Mouse (Mus musculus) thymus, postnatal 10 days (tissue): ENCODE measurements around the gene Prkar1b.
A peak's percentile ranks its signal among the peaks of the same experiment; 100 is the strongest.

Experiments
- DNase-seq, 2 experiments: peaks; one replicate each; pipeline ENCODE4 v3.0.0; 2021; ENCODE audit warnings: low spot score in 2 of 2

Prkar1b gene

DNA sequence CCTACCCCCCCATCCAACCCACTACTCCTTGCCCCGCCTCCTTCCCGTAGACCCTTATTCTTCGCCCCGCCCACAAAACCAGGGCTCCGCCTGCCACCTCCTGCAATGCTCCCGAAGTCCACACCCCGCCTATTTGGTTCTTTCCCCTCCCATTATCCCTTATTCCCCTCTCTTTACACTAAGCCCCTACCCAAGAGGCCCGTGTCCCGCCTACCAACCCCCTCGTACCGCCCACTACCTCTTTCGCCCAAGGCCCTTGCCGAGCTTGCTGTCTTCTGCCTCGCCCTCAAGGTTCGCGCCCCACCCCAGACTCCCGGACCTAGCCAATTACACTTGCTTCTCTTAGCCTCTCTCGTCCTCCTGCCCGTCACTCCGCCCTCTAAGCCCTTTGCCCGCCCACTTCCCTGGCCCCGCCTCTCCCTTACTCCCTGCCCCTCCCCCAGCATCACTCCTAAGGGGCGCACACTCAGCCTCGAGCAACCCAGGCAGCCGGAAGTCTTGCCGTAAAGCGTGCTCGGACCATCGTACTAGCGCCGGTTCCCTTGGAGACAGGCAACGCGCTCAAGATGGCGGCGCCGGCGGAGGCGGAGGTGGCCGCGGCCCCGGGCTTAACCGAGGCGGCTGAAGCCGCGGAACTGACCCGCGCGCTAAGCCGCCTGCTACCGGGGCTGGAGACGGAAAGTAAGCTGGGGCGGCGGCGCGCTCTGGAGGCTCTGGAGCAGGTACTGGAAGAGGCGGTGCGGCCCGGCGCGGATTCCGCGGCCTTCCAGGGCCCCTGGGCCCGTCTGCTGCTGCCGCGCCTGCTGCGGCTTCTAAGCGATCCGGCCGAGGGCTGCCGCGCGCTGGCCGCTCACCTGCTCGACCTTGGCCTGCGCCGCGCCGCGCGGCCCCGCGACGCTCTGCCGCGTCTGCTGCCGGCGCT lies at the start of gene Prkar1b, which contains the start of gene Dnaaf5:
Gene Prkar1b (minus strand): TSS at position 321 of the 922 bp plus-strand sequence.
Gene Dnaaf5 (plus strand): TSS at position 543 of the 922 bp plus-strand sequence.
- peak; percentile 97 to 98 for DNase-seq

- no peak for DNase-seq
Observed at GRCm38 (mm10) chr5:139199636-139199994, 49.8 kb upstream of the Prkar1b start.

- DNase-seq = no peak
Observed at GRCm38 (mm10) chr5:139198779-139199178, 49.0 kb upstream of the Prkar1b start.

GRCm38 (mm10) chr5:139190958-139191357 lies 41.2 kb upstream of the Prkar1b start:
- no peak for DNase-seq

DNA sequence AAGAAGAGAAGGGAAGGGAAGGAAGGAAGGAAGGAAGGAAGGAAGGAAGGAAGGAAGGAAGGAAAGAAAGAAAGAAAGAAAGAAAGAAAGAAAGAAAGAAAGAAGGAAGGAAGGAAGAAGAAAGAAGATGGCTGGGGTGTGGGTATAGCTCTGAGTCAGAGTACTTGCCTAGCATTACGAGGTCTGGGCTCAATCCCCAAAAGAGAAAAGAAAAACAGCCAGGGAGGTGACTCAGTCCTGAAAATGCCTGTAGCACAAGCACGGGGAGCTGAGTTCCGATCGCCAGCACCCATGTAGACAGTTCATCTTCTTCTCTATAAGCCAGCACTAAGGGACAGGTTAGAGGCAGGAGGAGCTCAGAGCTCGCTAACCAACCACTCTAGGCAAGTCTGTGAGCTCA lies 39.9 kb upstream of the Prkar1b start:
- DNase-seq = no peak

DNA sequence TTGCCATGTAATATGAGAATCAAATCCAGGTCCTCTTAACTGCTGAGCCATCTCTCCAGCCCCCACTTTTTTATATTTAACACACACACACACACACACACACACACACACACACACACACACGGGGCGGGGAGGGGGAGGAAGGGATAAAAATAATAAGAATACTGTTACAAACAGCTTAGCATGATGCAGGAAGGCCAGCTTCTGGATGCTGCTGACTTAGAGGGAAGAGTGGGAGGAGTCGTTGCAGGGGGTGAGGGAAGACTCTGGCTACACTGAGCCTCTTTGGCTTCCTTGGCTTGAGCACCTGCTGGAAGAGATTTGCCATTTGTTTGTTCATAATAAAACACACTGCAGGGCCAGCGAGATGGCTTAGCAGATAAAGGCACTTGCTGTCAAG lies 35.1 kb upstream of the Prkar1b start:
- no peak for DNase-seq

- DNase-seq = no peak
Observed at GRCm38 (mm10) chr5:139183601-139184000, 33.8 kb upstream of the Prkar1b start.

- no peak for DNase-seq
Observed at GRCm38 (mm10) chr5:139183131-139183530, 33.3 kb upstream of the Prkar1b start.

- DNase-seq = peak; percentile 59 to 89
Observed at GRCm38 (mm10) chr5:139178895-139179631, 29.3 kb upstream of the Prkar1b start.

DNA sequence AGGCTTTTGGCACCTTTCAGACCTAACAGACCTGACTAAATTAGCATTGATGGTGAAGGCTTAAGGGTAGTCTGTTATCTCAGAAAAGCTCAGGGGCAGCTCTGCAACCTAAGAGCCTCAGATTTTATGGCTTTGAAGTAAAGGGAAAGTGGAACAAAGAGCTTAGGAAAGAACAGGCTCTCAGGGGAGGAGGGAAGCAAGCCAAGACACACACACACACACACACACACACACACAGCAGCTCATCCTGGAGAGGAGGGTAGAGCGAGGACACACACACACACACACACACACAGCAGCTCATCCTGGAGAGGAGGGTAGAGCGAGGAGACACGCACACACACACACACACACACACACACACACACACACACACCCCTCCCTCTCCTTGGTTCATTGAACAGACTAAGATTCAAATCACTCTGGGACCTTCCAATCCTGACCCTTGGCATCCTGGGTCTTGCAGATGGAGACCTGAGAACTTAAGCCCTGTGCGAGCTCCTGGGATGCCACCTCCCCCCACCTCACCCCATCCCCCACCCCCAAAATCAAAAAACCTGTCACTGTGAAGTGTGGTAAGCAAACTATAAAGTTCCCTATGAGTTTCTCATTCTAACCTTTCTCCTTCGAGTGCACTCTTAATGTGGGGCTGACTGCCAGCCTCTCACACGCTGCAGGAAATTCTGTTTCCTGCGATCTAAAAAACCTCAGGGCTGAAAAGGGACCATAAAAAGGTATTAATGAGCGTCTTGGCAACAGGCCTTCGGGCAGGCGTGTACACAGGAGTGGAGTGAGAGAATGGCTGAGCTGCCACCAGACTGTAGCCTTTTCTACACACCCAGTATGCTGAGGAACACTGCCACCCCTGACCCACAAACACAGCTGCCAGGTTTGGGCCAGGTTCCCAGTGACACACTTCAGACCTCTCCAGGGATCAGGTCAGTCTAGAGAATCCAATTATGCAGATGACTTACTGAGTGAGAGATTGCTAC lies 25.1 kb upstream of the Prkar1b start:
- no peak for DNase-seq

- DNase-seq = no peak
Observed at GRCm38 (mm10) chr5:139174141-139174540, 24.3 kb upstream of the Prkar1b start.

DNA sequence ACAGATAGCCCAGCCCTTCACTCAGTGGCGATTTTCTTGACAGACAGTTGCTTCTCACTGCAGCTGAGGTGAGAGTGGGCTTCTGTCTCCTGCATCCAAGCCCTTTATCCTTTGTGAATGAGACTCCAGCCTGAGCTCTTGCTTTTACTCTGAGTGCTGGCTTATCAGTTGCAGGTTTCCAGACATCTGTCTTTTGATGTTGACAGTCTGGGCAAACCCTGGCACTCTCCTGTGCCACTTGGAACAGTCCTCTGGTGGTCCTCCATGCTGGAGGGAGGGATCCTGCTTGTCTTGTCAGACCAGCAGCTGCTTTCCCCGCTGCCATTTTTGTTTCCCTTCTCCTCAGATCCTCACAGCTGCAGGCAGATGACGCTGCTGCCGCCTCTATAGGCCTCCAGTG lies 22.1 kb upstream of the Prkar1b start:
- DNase-seq = no peak

- DNase-seq = no peak
Observed at GRCm38 (mm10) chr5:139167548-139167947, 17.7 kb upstream of the Prkar1b start.

- DNase-seq = peak; percentile 83 to 84
Observed at GRCm38 (mm10) chr5:139166781-139167361, 17.1 kb upstream of the Prkar1b start.

- peak; percentile 74 to 81 for DNase-seq
Observed at GRCm38 (mm10) chr5:139161632-139162031, 11.8 kb upstream of the Prkar1b start.

DNA sequence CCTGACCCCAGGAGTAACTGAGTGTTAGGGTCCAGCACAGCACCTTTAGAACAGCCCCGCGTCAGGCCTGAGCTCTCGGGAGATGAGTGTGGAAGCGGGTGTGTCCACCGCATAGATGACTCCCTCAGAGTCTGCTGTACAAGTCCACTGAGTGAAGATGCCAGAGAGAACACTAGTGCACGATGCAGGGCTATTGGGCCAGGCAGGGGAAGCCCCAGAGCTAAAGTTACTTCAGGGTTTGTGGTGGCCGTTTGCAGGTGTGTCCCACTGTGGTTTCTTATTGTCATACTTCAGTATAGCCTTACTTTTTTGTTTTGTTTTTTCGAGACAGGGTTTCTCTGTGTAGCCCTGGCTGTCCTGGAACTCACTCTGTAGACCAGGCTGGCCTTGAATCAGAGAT lies 11.1 kb upstream of the Prkar1b start:
- no peak for DNase-seq

DNA sequence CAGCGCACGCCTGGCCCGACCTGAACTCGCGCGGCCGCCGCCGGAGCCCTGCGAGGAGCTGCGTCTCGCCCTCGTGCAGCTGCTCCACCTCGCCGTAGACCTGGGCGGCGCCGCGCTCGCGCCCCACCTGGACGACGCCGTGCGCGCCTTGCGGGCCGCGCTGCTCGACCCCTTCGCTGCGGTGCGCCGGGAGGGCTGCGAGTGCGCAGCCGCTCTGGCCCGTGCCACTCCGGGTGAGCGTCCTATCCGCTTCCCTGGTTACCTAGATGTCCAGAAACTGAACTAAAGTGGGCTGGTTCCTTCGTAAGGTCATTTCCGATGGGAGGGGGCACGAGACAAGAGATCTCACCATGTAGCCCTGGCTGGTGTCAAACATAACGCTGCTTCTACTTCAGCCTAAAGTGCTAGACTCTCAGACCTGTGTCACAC lies 816 bp upstream of the Prkar1b start:
- DNase-seq = peak; percentile 42 to 48

DNA sequence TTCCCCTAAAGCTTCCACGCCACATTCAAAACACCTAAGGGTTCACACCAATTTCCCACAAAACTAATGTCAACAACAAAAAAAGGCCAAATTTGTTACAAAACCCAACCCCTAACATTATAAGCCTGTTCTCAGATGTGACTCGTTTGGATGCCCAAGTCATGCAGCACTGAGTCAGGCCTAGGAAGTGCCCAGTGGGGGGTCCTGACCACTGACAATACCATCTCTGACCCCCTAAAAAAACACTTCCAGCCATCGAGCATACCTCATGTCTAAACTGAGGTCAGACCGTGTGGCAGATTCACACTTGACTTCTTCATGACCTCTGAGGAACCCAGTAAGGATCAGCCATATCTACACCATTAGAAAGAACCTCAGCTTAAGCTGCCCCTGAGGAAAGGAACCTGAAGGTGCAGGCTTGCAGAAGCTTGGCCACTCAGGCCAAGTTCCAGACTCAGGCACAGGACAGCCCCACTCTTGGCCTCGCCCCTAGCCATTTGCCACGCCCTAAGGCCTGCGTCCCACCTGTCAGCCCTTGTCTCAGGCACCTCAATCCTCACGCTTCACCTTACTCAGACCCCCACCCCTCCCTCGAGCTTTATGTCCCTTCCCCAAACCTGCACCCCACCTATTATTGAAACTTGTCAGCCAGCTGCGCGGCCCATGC lies 662 bp downstream of the Prkar1b start:
- no peak for DNase-seq

DNA sequence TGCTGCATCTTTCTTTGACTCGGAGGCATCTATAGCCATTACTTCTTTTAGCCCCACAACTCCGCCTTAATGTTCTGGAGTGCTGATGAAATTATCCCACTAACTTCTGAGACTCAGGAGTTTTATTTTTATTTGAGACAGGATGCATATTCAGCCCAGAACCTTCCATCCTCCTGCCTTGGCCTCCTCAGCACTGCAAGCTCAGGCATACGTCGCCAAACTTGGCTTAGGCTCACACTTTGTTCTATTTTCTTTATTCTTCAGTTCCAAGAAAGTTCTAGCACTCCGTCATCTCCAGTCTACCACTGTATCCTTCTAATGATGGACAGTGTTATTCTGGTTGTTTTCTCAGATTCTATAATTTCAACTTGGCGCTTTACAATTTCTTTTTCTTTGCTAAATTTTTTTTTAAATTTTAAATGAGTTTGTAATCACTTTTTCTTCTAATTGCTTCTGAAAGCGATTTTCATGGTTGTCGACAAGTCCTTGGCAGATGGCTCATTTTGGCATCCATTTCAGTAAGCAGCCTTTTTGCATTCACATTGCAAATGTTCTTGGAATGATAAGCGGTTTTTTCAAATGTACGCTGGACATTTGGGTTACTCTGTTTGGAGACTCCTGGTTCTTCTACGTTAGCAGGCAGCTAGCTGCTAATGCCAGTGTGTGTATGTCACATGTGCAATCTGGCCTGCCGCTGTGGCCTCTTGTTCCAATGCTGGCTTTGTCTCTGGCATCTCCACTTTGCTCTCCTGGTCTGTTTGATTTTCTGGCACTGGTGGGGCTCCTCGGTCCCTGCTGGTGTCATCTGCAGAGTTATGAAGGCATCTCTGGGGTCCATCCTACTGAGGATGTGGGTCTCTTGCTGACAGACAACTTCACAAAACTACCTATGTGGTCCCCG lies 2.4 kb downstream of the Prkar1b start:
- DNase-seq = no peak
